Mouse (Mus musculus) left cerebral cortex, postnatal 14 days (tissue): ENCODE results near the gene Cfb. TPM values are rescaled to one million over a fixed set of nuclear protein-coding genes. Genes with fewer than 3 reads are reported as not detected.
"Not testable (repeated sequence)": the region's sequence is repeated elsewhere in the genome, so short reads cannot be mapped to it uniquely, and the experiment has no call there.

Source experiments
- DNase-seq, 2 experiments: peaks; one replicate each; pipeline ENCODE4 v3.0.0; 2021 to 2022; ENCODE audit warnings: low spot score in 2 of 2, mixed read lengths in 1 of 2
- intact Hi-C: fragments of 180-260 bp; cut with DNase I; formaldehyde crosslinking; loops from one replicate; pipeline ENCODE4 v1.15.1; 2025
- long read RNA-seq, 2 experiments: library from polyadenylated mRNA; stranded (forward); transcript quantifications; one replicate each; pipeline ENCODE4 v2.0.0; 2021
- total RNA-seq, 2 experiments: library from RNA; stranded (reverse); gene quantifications; 2 replicates each; pipeline ENCODE4 v1.2.3; 2021

Cfb gene
- total RNA-seq, result under 1 TPM in 1 of 2 experiments, not detected in 1; 0.20 TPM
- long read RNA-seq, experiment 1, result 0 reads
- long read RNA-seq, experiment 2, result 0 reads

GRCm38 (mm10) chr17:34862416-34863081, at the start of gene Cfb:
TSS of gene Cfb (minus strand) at chr17:34862518.
- no peak for DNase-seq
- intact Hi-C loops, result no loop called here

- intact Hi-C loops, result loop anchor here (5.0 kb wide), 1 partner anchor 55 kb away; no protein-coding TSS in a partner anchor
- peak; percentile 65 to 75 for DNase-seq
Measured at GRCm38 (mm10) chr17:34911945-34912351, 49.6 kb upstream of the Cfb start.

- DNase-seq, result no peak
- intact Hi-C loops, result loop anchor here (5.0 kb wide), 1 partner anchor 54 kb away; no protein-coding TSS in a partner anchor
Measured at GRCm38 (mm10) chr17:34910982-34911381, 48.7 kb upstream of the Cfb start.

- no peak for DNase-seq
- intact Hi-C loops, result no loop called here
Measured at GRCm38 (mm10) chr17:34902895-34903294, 40.6 kb upstream of the Cfb start.

GRCm38 (mm10) chr17:34901948-34902347, 39.6 kb upstream of the Cfb start:
- intact Hi-C loops, DNase-seq: not testable (repeated sequence)

- intact Hi-C loops, DNase-seq: not testable (repeated sequence)
Measured at GRCm38 (mm10) chr17:34900826-34901225, 38.5 kb upstream of the Cfb start.

- intact Hi-C loops, result loop anchor here (5.0 kb wide), 1 partner anchor 43 kb away; no protein-coding TSS in a partner anchor
Measured at GRCm38 (mm10) chr17:34899890-34900243, 37.5 kb upstream of the Cfb start.

GRCm38 (mm10) chr17:34899053-34899889, 37.0 kb upstream of the Cfb start:
- DNase-seq, result no peak
- intact Hi-C loops, result loop anchor here (5.0 kb wide), 1 partner anchor 42 kb away; no protein-coding TSS in a partner anchor

More at GRCm38 (mm10) chr17:34899890-34900243, 37.5 kb upstream of the Cfb start:
- DNase-seq, result no peak

- no peak for DNase-seq
- intact Hi-C loops, result loop anchor here (5.0 kb wide), 1 partner anchor 41 kb away; no protein-coding TSS in a partner anchor
Measured at GRCm38 (mm10) chr17:34898706-34899052, 36.4 kb upstream of the Cfb start.

- intact Hi-C loops, result loop anchor here (5.0 kb wide), 1 partner anchor 41 kb away; no protein-coding TSS in a partner anchor
- peak; percentile 78 to 82 for DNase-seq
Measured at GRCm38 (mm10) chr17:34898160-34898586, 35.9 kb upstream of the Cfb start, which contains the start of the genes C2 and Ehmt2. TSS of gene C2 (minus strand) at chr17:34898265. TSS of gene Ehmt2 (plus strand) at chr17:34898469.

- DNase-seq, result peak; percentile 66 to 83
- intact Hi-C loops, result loop anchor here (5.0 kb wide), 1 partner anchor 40 kb away; no protein-coding TSS in a partner anchor
Measured at GRCm38 (mm10) chr17:34897373-34898159, 35.2 kb upstream of the Cfb start.

GRCm38 (mm10) chr17:34896366-34896765, 34.0 kb upstream of the Cfb start:
- no peak for DNase-seq
- intact Hi-C loops, result loop anchor here (5.0 kb wide), 1 partner anchor 39 kb away; no protein-coding TSS in a partner anchor

- no peak for DNase-seq
Measured at GRCm38 (mm10) chr17:34895724-34896123, 33.4 kb upstream of the Cfb start.

GRCm38 (mm10) chr17:34894801-34895530, 32.6 kb upstream of the Cfb start:
- DNase-seq, result peak in 1 of 2 experiments; percentile 51
- intact Hi-C loops, result loop anchor here (5.0 kb wide), 1 partner anchor 38 kb away; no protein-coding TSS in a partner anchor

More at GRCm38 (mm10) chr17:34895724-34896123, 33.4 kb upstream of the Cfb start:
- intact Hi-C loops, result loop anchor here (5.0 kb wide), 1 partner anchor 38 kb away; no protein-coding TSS in a partner anchor

- DNase-seq, result peak; percentile 93 to 94
- intact Hi-C loops, result no loop called here
Measured at GRCm38 (mm10) chr17:34894074-34894597, 31.8 kb upstream of the Cfb start.

- no peak for DNase-seq
- intact Hi-C loops, result no loop called here
Measured at GRCm38 (mm10) chr17:34893072-34893824, 30.9 kb upstream of the Cfb start.

GRCm38 (mm10) chr17:34891377-34891776, 29.1 kb upstream of the Cfb start:
- no peak for DNase-seq
- intact Hi-C loops, result no loop called here
